Mouse (Mus musculus) embryonic facial prominence, embryonic 12.5 days (tissue): ENCODE data around the gene Tsr3. TPM values are rescaled to one million over a fixed set of nuclear protein-coding genes. Genes with fewer than 3 reads are reported as not detected.

Source experiments
- ATAC-seq: fragments of 200-750 bp; cut with Nextera tagmentation; 2 replicates; pipeline ENCODE4 v1.8.0; 2017; ENCODE audit not compliant: insufficient number of reproducible peaks, insufficient read depth, low FRiP score, low TSS enrichment
- H3K27ac ChIP-seq: fragments of 300-500 bp; sonication (generic); 2 replicates; pipeline ENCODE4 v1.5.1; 2016; ENCODE audit warnings: mild to moderate bottlenecking
- H3K27me3 ChIP-seq: fragments of 300-500 bp; sonication (generic); 2 replicates; pipeline ENCODE4 v1.6.1; 2016; ENCODE audit warnings: mild to moderate bottlenecking, moderate library complexity
- H3K36me3 ChIP-seq: fragments of 300-500 bp; sonication (generic); 2 replicates; pipeline ENCODE4 v1.6.1; 2016; ENCODE audit warnings: mild to moderate bottlenecking
- H3K4me1 ChIP-seq: fragments of 300-500 bp; sonication (generic); 2 replicates; pipeline ENCODE4 v1.6.1; 2016
- H3K4me2 ChIP-seq: fragments of 300-500 bp; sonication (generic); replicated peaks from 2 replicates; pipeline ENCODE4 v1.6.1; 2016; ENCODE audit warnings: mild to moderate bottlenecking, moderate library complexity
- H3K4me3 ChIP-seq: fragments of 300-500 bp; sonication (generic); 2 replicates; pipeline ENCODE4 v1.5.1; 2016; ENCODE audit warnings: mild to moderate bottlenecking
- H3K9ac ChIP-seq: fragments of 300-500 bp; sonication (generic); 2 replicates; pipeline ENCODE4 v1.6.1; 2016; ENCODE audit warnings: mild to moderate bottlenecking, moderate library complexity
- H3K9me3 ChIP-seq: fragments of 300-500 bp; sonication (generic); 2 replicates; pipeline ENCODE4 v1.6.1; 2016; ENCODE audit warnings: mild to moderate bottlenecking, moderate library complexity
- WGBS: fragments of 180-500 bp; shearing (Covaris S2); methylation state at CpG from one replicate; pipeline ENCODE4 v1.1.7; 2016; 5-methylcytosine and 5-hydroxymethylcytosine counted together
- polyA plus RNA-seq: library from polyadenylated mRNA; unstranded; fragments of >200 nt; fragmentation: Nextera tagmentation; extraction: Ambion mirVana; gene quantifications from 2 replicates; pipeline ENCODE4 v1.2.1, GENCODE M21; 2016

The Tsr3 gene
- polyA plus RNA-seq, 1 experiment from 2014 or later, result 63.7 TPM

GRCm38 (mm10) chr17:25248033-25248750 lies 8.2 kb downstream of the Tsr3 start:
- H3K27me3 ChIP-seq, result peaks cover 7% of the 10 kb centered on the region; the same call in 1 of the 2 replicates
- no peaks in the 10 kb centered on the region for H3K9me3 ChIP-seq
- no peaks in the 10 kb centered on the region for H3K4me1 ChIP-seq
- no peak overlapping the region for H3K27ac ChIP-seq
- 80% methylated on average over 18 of the region's 18 CpGs for WGBS
- no peak for ATAC-seq
- peaks cover 25% of the 10 kb centered on the region for H3K36me3 ChIP-seq
- no peak overlapping the region for H3K4me2 ChIP-seq
- H3K9ac ChIP-seq, result no peak overlapping the region
- H3K4me3 ChIP-seq, result no peak overlapping the region

DNA sequence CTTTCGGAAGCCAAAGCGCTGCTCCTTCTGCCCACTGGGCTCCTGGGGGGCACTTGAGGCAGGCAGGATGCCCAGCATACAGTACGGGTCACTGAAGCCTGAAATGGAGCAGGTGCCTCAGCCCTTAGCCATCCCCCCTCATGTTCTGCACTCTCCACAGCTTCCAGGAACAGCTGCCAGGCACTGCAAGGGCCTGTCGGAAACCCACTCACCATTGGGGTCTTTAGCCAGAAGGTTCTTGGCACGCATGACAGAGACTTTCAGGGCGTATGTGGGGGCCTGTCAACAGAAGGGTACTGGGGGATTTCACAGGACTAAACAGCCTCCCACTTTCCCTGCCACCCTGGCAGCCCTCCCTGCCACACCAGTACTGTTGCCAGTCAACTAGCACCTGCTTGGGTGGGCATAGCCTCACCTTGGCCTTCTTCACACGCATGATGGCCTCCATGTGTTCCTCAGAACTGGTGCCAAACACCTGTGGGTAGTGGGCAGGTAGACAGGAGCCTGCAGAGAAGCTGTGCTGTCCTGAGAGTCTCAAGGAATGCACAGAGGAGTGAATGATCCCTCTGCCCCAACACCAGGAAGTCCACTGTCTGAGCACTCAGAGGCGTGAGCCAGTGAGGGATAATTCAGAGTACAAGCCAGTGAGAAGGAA lies 10.3 kb downstream of the Tsr3 start:
- H3K27ac ChIP-seq, result no peak overlapping the region
- ATAC-seq, result no peak
- WGBS, result 80% methylated on average over 8 of the region's 8 CpGs
- H3K4me1 ChIP-seq, result peaks cover 6% of the 10 kb centered on the region; the same call in 1 of the 2 replicates
- peaks cover 29% of the 10 kb centered on the region for H3K27me3 ChIP-seq
- H3K9ac ChIP-seq, result no peak overlapping the region
- H3K4me2 ChIP-seq, result no peak overlapping the region
- H3K4me3 ChIP-seq, result no peak overlapping the region
- 0 out of 2 replicates have a peak, but pooled peaks cover 4% of the 10 kb centered on the region for H3K36me3 ChIP-seq
- H3K9me3 ChIP-seq, result no peaks in the 10 kb centered on the region

DNA sequence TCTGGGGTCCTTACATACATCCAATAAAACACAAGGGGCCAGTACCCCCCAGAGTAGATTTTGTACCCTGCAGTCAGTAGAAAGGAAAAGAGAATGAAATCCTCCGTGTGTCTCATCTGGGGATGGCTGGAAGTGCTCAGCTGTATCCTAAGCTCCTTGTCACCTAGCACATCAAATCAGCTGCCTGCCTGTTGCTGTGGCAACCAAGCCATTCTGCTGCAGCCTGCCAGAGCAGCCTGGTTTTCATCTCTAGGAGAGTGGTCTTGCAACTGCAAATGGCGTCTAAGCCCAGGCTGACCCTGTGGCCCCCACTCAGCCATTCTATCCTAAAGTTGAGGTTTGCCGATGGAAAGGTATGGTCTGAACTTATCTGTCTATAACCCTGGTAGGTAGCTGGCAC lies 12.7 kb downstream of the Tsr3 start:
- H3K4me2 ChIP-seq, result no peak overlapping the region

GRCm38 (mm10) chr17:25253760-25254159 lies 13.8 kb downstream of the Tsr3 start:
- peaks cover 39% of the 10 kb centered on the region for H3K27me3 ChIP-seq
- H3K4me3 ChIP-seq, result no peak overlapping the region
- no peak for ATAC-seq
- no peak overlapping the region for H3K4me2 ChIP-seq
- 32% methylated on average over 10 of the region's 10 CpGs for WGBS
- H3K4me1 ChIP-seq, result peaks cover 16% of the 10 kb centered on the region
- no peak overlapping the region for H3K27ac ChIP-seq
- no peak overlapping the region for H3K9ac ChIP-seq
- H3K36me3 ChIP-seq, result no peaks in the 10 kb centered on the region
- no peaks in the 10 kb centered on the region for H3K9me3 ChIP-seq

More for the DNA sequence above, 12.7 kb downstream of the Tsr3 start:
- H3K27ac ChIP-seq, result no peak overlapping the region
- no peak overlapping the region for H3K4me3 ChIP-seq
- peaks cover 16% of the 10 kb centered on the region for H3K4me1 ChIP-seq
- no peaks in the 10 kb centered on the region for H3K36me3 ChIP-seq
- no peak overlapping the region for H3K9ac ChIP-seq
- H3K27me3 ChIP-seq, result peaks cover 39% of the 10 kb centered on the region
- no peaks in the 10 kb centered on the region for H3K9me3 ChIP-seq
- WGBS, result 45% methylated on average over 3 of the region's 3 CpGs
- ATAC-seq, result no peak

DNA sequence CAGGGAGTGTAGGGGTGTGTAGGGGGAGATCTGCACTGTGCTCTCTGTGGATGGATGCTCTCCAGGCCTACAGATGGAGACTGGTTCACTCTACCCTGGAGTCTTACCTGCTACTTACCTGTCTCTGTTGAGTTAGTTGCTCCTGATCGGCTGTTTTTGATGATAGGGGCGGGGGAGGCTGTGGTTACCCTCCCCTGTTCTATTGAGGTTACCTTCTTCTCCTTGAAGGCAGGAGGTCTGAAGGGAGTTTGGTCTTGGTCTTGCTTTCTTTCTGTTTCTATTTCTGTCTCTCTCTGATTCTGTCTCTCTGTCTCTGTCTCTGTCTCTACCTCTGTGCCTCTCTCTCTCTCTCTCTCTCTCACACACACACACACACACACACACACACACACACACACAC lies 15.1 kb downstream of the Tsr3 start:
- Histone ChIP-seq H3K9ac (no peak overlapping the region), H3K36me3 (peaks cover 10% of the 10 kb centered on the region), H3K4me1 (peaks cover 16% of the 10 kb centered on the region), H3K27ac (no peak overlapping the region), H3K9me3 (no peaks in the 10 kb centered on the region), H3K4me2 (no peak overlapping the region), H3K4me3 (no peak overlapping the region), H3K27me3 (peaks cover 39% of the 10 kb centered on the region)
- ATAC-seq, result no peak
- 34% methylated on average over 2 of the region's 2 CpGs for WGBS

GRCm38 (mm10) chr17:25256140-25256754 lies 16.3 kb downstream of the Tsr3 start, which contains the start of gene Baiap3:
Gene Baiap3, minus strand, starts transcription at chr17:25256364.
- Histone ChIP-seq H3K27me3 (peaks cover 39% of the 10 kb centered on the region), H3K36me3 (peaks cover 12% of the 10 kb centered on the region), H3K27ac (no peak within 1 kb of the TSS), H3K9me3 (no peaks in the 10 kb centered on the region), H3K4me2 (peak within 1 kb of the TSS; percentile 64), H3K4me1 (peaks cover 16% of the 10 kb centered on the region), H3K4me3 (peak within 1 kb of the TSS; percentile 36), H3K9ac (peak within 1 kb of the TSS; percentile 31)
- peak; percentile 18; the same call in 1 of the 2 replicates for ATAC-seq
- WGBS, result 4% methylated on average over 29 of the region's 35 CpGs

- Histone ChIP-seq H3K36me3 (peaks cover 18% of the 10 kb centered on the region), H3K4me3 (no peak overlapping the region), H3K27me3 (peaks cover 35% of the 10 kb centered on the region), H3K9me3 (no peaks in the 10 kb centered on the region), H3K9ac (no peak overlapping the region), H3K27ac (no peak overlapping the region), H3K4me2 (no peak overlapping the region), H3K4me1 (peaks cover 16% of the 10 kb centered on the region)
- 55% methylated on average over 6 of the region's 6 CpGs for WGBS
- no peak for ATAC-seq
Measured at GRCm38 (mm10) chr17:25257804-25258261, 17.9 kb downstream of the Tsr3 start.

GRCm38 (mm10) chr17:25264453-25264852 lies 24.5 kb downstream of the Tsr3 start:
- Histone ChIP-seq H3K4me2 (no peak overlapping the region), H3K4me1 (no peaks in the 10 kb centered on the region), H3K27ac (no peak overlapping the region), H3K9ac (no peak overlapping the region), H3K36me3 (peaks cover 80% of the 10 kb centered on the region), H3K27me3 (no peaks in the 10 kb centered on the region), H3K9me3 (no peaks in the 10 kb centered on the region), H3K4me3 (no peak overlapping the region)
- ATAC-seq, result no peak
- 84% methylated on average over 3 of the region's 3 CpGs for WGBS

- H3K4me2 ChIP-seq, result peak overlapping the region; percentile 91
- 86% methylated on average over 2 of the region's 2 CpGs for WGBS
- peaks cover 46% of the 10 kb centered on the region for H3K36me3 ChIP-seq
- no peaks in the 10 kb centered on the region for H3K27me3 ChIP-seq
- H3K4me3 ChIP-seq, result 0 out of 2 replicates have a peak overlapping the region, but pooled peaks have one; percentile 1
- peaks cover 24% of the 10 kb centered on the region for H3K4me1 ChIP-seq
- H3K27ac ChIP-seq, result no peak overlapping the region
- ATAC-seq, result no peak
- peak overlapping the region; percentile 100 for H3K9ac ChIP-seq
- no peaks in the 10 kb centered on the region for H3K9me3 ChIP-seq
Measured at GRCm38 (mm10) chr17:25270795-25271335, 30.9 kb downstream of the Tsr3 start.

DNA sequence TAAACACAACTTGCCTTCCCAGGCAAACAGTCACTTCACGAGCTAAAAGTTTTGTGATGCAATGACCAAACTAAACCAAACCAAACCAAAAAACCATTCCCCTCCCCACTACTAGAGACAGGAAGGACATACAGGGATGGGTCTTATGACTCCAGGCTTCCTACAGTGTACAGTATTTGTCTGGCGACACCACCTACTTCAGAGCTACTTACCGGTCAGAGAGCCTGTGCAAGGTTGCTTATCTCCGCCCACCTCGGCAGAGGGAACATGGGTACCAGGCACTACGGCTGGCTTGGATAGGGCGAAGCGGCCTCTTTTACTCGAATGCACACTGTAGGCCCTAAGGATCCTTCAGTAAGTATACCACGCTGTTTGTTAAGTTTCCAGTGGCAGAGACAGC lies 32.4 kb downstream of the Tsr3 start:
- Histone ChIP-seq H3K27ac (peak overlapping the region; percentile 98; the same call in 1 of the 2 replicates), H3K4me3 (peak overlapping the region; percentile 94), H3K4me1 (peaks cover 24% of the 10 kb centered on the region), H3K4me2 (peak overlapping the region; percentile 91), H3K36me3 (peaks cover 31% of the 10 kb centered on the region), H3K9me3 (no peaks in the 10 kb centered on the region), H3K9ac (peak overlapping the region; percentile 100), H3K27me3 (no peaks in the 10 kb centered on the region)
- ATAC-seq, result no peak
- WGBS, result 1% methylated on average over 10 of the region's 10 CpGs

DNA sequence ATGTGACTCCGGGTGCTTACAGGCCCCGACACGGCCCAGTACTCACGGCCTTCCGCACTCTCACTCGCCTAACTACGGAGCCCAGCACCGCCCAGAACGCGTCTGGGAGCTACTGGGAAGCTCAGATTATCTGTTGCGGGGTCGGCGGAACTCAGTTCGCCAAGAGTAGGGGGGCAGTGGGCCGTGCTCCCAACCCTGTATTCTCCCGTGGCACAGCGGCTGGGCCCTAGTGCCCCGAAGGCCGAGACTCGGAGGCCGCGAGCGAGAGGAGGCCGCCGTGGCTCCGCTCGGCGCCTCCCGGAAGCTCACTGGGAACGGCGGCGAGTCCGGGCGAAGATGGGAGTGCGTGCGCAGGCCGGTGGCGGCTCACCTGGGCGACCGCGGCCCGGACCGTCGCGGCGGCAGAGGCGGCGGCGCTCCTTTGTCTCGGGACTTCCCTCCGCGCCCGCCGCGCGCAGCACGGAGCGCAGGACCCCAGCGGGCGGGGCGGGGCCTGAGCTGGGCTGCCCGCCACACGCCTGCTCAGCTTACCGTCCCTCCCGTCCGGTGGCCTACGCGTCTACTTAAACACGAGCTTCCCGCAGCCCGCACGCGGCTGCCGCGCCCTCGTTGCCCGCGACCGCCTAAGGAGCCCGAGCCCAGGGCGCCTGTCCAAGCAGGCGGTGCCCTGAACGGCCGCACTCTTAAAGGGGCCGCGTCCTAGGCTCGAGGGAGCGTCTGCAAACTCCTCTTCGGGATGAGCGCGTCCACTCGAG lies 33.2 kb downstream of the Tsr3 start:
- H3K4me3 ChIP-seq, result peak overlapping the region; percentile 94
- H3K9ac ChIP-seq, result peak overlapping the region; percentile 100
- H3K27me3 ChIP-seq, result no peaks in the 10 kb centered on the region
- peak; percentile 88 for ATAC-seq
- under 1% methylated on average over 86 of the region's 92 CpGs for WGBS
- H3K9me3 ChIP-seq, result no peaks in the 10 kb centered on the region
- H3K27ac ChIP-seq, result peak overlapping the region; percentile 98
- peaks cover 23% of the 10 kb centered on the region for H3K36me3 ChIP-seq
- peaks cover 24% of the 10 kb centered on the region for H3K4me1 ChIP-seq
- H3K4me2 ChIP-seq, result peak overlapping the region; percentile 91
